Mouse (Mus musculus) liver, embryonic 14.5 days (tissue): ENCODE results near the gene Pigq. TPM values are rescaled to one million over a fixed set of nuclear protein-coding genes. Genes with fewer than 3 reads are reported as not detected.

Experiments
- ATAC-seq: fragments of 200-750 bp; cut with Nextera tagmentation; 2 replicates; pipeline ENCODE4 v1.8.0; 2017; ENCODE audit warnings: moderate number of reproducible peaks, mild to moderate bottlenecking, moderate library complexity; ENCODE audit not compliant: insufficient read depth
- DNase-seq, 3 experiments: peaks; one replicate each; pipeline ENCODE4 v3.0.0-alpha.2; 2012 to 2013; ENCODE audit warnings: low read depth in 3 of 3, low spot score in 3 of 3
- H3K27ac ChIP-seq: fragments of 300-500 bp; sonication (generic); 2 replicates; pipeline ENCODE4 v1.5.1; 2014; ENCODE audit warnings: moderate library complexity, mild to moderate bottlenecking, control low read depth, inconsistent platforms
- H3K27me3 ChIP-seq: fragments of 300-500 bp; sonication (generic); 2 replicates; pipeline ENCODE4 v1.6.1; 2014; ENCODE audit warnings: mild to moderate bottlenecking, low read length, moderate library complexity; ENCODE audit not compliant: control insufficient read depth, insufficient read depth
- H3K36me3 ChIP-seq: fragments of 300-500 bp; sonication (generic); replicated peaks from 2 replicates; pipeline ENCODE4 v1.6.1; 2014; ENCODE audit warnings: low read depth; ENCODE audit not compliant: control insufficient read depth, insufficient read depth
- H3K4me1 ChIP-seq, 2 experiments: fragments of 200-500 bp in 1 of 2; fragments of 300-500 bp in 1 of 2; sonication (generic) in 1 of 2; replicated peaks; 2 replicates each; pipeline ENCODE4 v1.6.1; 2012 to 2014; ENCODE audit warnings: antibody characterized with exemption in 1 of 2, inconsistent platforms in 1 of 2, low read length in 1 of 2; ENCODE audit not compliant: control insufficient read depth in 2 of 2, insufficient read depth in 2 of 2
- H3K4me2 ChIP-seq: fragments of 300-500 bp; sonication (generic); 2 replicates; pipeline ENCODE4 v1.6.1; 2014; ENCODE audit warnings: low read depth, mild to moderate bottlenecking, control low read depth, moderate library complexity
- H3K4me3 ChIP-seq, 2 experiments: fragments of 200-500 bp in 1 of 2; fragments of 300-500 bp in 1 of 2; sonication (generic) in 1 of 2; 2 replicates each; pipeline ENCODE4 v1.5.1; 2012 to 2014; ENCODE audit warnings: low read depth in 2 of 2, low read length in 2 of 2, mild to moderate bottlenecking in 2 of 2, control low read depth in 1 of 2, inconsistent platforms in 1 of 2, moderate library complexity in 1 of 2; ENCODE audit not compliant: insufficient read depth in 1 of 2
- H3K9ac ChIP-seq: fragments of 300-500 bp; sonication (generic); replicated peaks from 2 replicates; pipeline ENCODE4 v1.6.1; 2014; ENCODE audit warnings: mild to moderate bottlenecking, control low read depth, moderate library complexity
- H3K9me3 ChIP-seq: fragments of 300-500 bp; sonication (generic); 2 replicates; pipeline ENCODE4 v1.6.1; 2016; ENCODE audit warnings: low read length, mixed read lengths; ENCODE audit not compliant: control insufficient read depth
- CTCF ChIP-seq: IDR thresholded peaks from 2 replicates; pipeline ENCODE4 v1.5.1; 2016; ENCODE audit warnings: antibody characterized with exemption, low read depth, control low read depth
- EP300 ChIP-seq: IDR thresholded peaks from 2 replicates; pipeline ENCODE4 v1.6.1; 2016; ENCODE audit warnings: antibody characterized with exemption, low read depth
- WGBS: fragments of 180-500 bp; shearing (Covaris S2); extraction: QIAGEN DNeasy Blood & Tissue Kit; methylation state at CpG from one replicate; pipeline ENCODE4 v1.1.7; 2014; ENCODE audit not compliant: insufficient replicate concordance; 5-methylcytosine and 5-hydroxymethylcytosine counted together
- polyA plus RNA-seq, 2 experiments: library from polyadenylated mRNA; depleted of rRNA in 1 of 2; stranded (reverse) in 1 of 2; unstranded in 1 of 2; fragments of >200 nt; fragmentation: Nextera tagmentation in 1 of 2; extraction: Ambion mirVana in 1 of 2; gene quantifications; 2 replicates each; pipeline versions ENCODE4 v1.2.1 to v1.2.3; 2012 to 2014

Pigq gene
- polyA plus RNA-seq, 2 experiments: 170 to 270 TPM

DNA sequence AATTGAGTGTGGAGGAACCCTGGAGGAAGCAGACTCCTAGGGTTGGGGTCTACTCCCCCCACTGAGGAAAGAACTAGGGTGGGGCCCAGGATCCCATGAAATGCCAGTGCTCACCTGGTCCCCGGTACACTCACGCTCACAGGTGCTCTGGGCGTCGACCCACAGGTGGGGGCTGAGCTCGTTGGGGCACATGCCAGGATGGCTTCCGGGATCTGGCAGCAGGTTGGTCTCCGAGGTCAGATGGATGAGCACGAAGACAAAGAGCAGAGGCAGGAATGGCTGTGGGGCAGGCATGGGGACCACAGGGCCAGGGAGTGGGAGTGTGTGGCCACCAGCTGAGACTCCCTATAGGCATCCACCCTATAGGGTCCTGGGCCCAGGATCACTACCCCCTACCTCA lies 65.0 kb downstream of the Pigq start:
- no peaks in the 10 kb centered on the region for H3K27me3 ChIP-seq
- H3K9ac ChIP-seq: no peak overlapping the region
- H3K27ac ChIP-seq: no peak overlapping the region
- H3K4me2 ChIP-seq: no peak overlapping the region
- 71% methylated on average over 8 of the region's 8 CpGs for WGBS
- no peak for DNase-seq
- H3K9me3 ChIP-seq: no peaks in the 10 kb centered on the region
- no peak for ATAC-seq
- no peak overlapping the region for H3K4me3 ChIP-seq
- peaks cover 5% of the 10 kb centered on the region; the same call in 1 of the 2 replicates for H3K36me3 ChIP-seq
- TF ChIP-seq EP300 (no peak), CTCF (no peak)
- H3K4me1 ChIP-seq: peaks cover 4 to 26% of the 10 kb centered on the region in 2 experiments

DNA sequence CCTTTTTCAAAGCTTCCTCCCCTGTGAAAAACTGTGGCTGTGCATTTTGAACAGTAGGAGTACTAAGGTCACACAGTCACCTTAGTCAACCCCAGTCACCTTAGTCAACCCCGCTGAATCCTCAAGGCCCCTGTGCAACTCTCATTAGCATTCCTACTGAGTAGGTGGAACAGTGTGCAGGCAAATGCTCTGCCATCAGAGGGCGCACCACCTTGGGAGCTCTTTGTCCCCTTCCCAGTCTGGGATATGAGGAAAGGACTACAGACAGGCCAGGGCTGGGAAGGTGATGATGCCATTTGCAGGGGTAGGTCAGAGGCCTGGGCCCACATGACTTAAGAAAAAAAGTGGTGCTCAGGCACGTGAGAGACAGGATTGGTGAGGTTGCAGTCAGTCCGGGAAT lies 65.5 kb downstream of the Pigq start:
- Histone ChIP-seq H3K4me3 (no peak overlapping the region), H3K36me3 (peaks cover 5% of the 10 kb centered on the region; the same call in 1 of the 2 replicates), H3K9ac (no peak overlapping the region), H3K27me3 (no peaks in the 10 kb centered on the region), H3K4me2 (no peak overlapping the region), H3K4me1 (peaks cover 4 to 28% of the 10 kb centered on the region in 2 experiments), H3K27ac (no peak overlapping the region), H3K9me3 (no peaks in the 10 kb centered on the region)
- ATAC-seq (no peak), DNase-seq (no peak)
- WGBS: 64% methylated on average over 4 of the region's 4 CpGs
- TF ChIP-seq EP300 (no peak), CTCF (peak; percentile 74)

DNA sequence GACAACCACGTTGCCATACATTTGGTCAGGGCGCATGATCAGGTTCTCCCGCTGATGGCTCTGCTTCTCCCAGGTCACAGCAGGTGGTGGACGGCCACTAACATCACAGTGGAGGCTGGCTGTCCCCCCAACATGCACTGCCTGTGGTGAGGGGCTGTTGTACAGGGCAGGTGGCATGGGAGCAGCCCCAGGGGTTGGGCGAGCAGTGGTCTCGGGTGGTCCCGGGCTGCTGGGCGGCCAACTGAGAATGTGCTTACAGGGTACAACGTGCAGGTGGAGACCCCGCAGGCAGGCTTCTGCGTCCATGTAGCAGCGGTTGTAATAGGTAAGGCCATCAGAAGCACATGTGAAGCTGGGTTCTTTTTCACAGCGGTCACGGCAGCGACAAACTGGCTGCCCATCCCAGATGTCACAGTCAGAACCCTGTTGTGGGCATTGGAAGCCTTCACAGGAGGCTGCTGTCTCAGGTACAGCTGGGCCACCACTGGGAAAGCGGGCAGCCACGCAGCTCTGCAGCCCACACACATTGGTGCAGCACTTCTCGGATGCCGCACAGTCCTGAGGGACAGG lies 66.0 kb downstream of the Pigq start:
- no peaks in the 10 kb centered on the region for H3K27me3 ChIP-seq
- H3K27ac ChIP-seq: no peak overlapping the region
- no peak overlapping the region for H3K9ac ChIP-seq
- peaks cover 5% of the 10 kb centered on the region; the same call in 1 of the 2 replicates for H3K36me3 ChIP-seq
- no peak overlapping the region for H3K4me3 ChIP-seq
- H3K4me2 ChIP-seq: no peak overlapping the region
- peaks cover 4 to 33% of the 10 kb centered on the region in 2 experiments for H3K4me1 ChIP-seq
- H3K9me3 ChIP-seq: no peaks in the 10 kb centered on the region
- ATAC-seq (no peak), DNase-seq (no peak)
- TF ChIP-seq CTCF (no peak), EP300 (no peak)
- WGBS: 85% methylated on average over 19 of the region's 19 CpGs

DNA sequence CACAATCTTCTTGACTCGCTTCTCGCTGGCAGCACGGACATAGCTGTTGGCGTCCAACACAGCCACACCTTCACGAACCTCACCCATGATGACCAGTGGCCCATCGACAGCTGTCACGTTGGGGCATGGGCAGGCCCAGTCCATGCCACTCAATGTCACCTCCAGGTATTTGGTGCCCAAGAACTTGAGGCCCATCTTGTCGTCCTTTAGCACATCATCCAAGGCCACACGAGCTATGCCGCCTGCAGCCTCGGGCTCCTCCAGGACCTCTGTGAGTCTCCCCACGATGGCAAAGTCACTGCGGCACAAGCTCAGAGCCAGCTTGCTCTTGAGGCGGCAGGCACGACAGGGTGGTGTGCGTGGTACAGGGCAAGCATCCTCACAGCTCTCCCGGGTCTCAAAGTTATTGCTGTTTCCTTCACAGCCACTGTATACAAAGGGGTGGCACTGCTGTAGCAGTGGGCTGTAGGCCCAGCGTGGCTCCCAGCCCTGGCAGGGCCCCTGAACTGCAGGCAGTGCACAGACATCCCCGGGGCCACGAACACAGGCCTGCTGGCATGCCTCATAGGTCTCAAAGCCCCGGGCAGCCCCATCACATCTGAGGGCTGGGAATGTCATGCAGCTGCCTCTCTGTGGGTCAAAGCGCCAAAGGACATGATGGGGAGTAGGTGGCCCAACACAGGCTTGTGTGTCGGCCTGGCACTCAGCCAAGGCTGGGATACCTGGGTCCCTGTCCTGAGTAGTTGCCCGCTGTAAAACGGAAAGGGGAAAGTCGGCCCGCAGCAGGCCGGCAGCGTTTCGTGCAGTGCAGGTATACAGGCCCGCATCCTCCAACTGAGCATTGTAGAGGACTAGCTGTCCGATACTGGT lies 66.8 kb downstream of the Pigq start:
- Histone ChIP-seq H3K4me2 (no peak overlapping the region), H3K4me3 (no peak overlapping the region), H3K36me3 (peaks cover 3% of the 10 kb centered on the region; the same call in 1 of the 2 replicates), H3K9ac (no peak overlapping the region), H3K4me1 (peaks cover 4 to 33% of the 10 kb centered on the region in 2 experiments), H3K27me3 (no peaks in the 10 kb centered on the region), H3K27ac (no peak overlapping the region), H3K9me3 (no peaks in the 10 kb centered on the region)
- DNase-seq (no peak), ATAC-seq (no peak)
- no peak for TF ChIP-seq CTCF
- TF ChIP-seq EP300: no peak
- 84% methylated on average over 32 of the region's 32 CpGs for WGBS

DNA sequence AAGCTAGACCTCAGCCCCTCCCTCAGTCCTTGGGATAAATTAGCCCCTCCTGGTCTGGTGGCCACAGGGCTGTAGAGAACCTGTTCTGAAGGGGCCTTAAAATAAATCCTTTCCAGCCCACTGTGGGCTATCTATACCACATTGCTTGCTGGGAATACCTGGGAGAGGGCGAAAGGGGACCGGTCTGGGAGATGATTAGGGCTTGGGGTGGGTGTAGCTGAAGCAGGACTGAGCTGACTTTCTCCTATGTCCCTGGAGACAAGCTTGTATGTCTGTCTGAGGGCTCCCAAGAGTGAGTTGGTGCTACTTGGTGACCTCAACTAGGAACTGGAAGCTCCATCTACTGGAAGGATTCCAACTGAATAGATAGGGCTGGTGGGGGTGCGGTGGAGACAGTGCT lies 67.7 kb downstream of the Pigq start:
- H3K9ac ChIP-seq: no peak overlapping the region
- peaks cover 4 to 26% of the 10 kb centered on the region in 2 experiments for H3K4me1 ChIP-seq
- no peak for DNase-seq
- no peak overlapping the region for H3K4me3 ChIP-seq
- no peak for ATAC-seq
- TF ChIP-seq EP300 (no peak), CTCF (no peak)
- H3K9me3 ChIP-seq: no peaks in the 10 kb centered on the region
- H3K36me3 ChIP-seq: peaks cover 3% of the 10 kb centered on the region; the same call in 1 of the 2 replicates
- 78% methylated on average over 3 of the region's 3 CpGs for WGBS
- no peak overlapping the region for H3K27ac ChIP-seq
- peak overlapping the region; percentile 94 for H3K4me2 ChIP-seq
- H3K27me3 ChIP-seq: no peaks in the 10 kb centered on the region

Other genes starting within 250 kb of the Pigq start
Only the 30 nearest of the 32 such genes appear.
- gene Rpusd1, start 217.3 kb downstream of the Pigq start, polyA plus RNA-seq (2012; rRNA removed): 9.5 and 11.1 TPM in 2 replicates
- 5.9 and 6.1 TPM in 2 replicates for gene Rpusd1, start 217.3 kb downstream of the Pigq start, polyA plus RNA-seq (2014; fragmentation: Nextera tagmentation; extraction: Ambion mirVana)
- gene Mslnl, start 208.9 kb downstream of the Pigq start, polyA plus RNA-seq (2012; rRNA removed): not detected in 2 replicates
- not detected in 2 replicates for gene Mslnl, start 208.9 kb downstream of the Pigq start, polyA plus RNA-seq (2014; fragmentation: Nextera tagmentation; extraction: Ambion mirVana)
- 0.66 and 0.69 TPM in 2 replicates for gene Msln, start 190.6 kb downstream of the Pigq start, polyA plus RNA-seq (2012; rRNA removed)
- 0.91 and 1.0 TPM in 2 replicates for gene Msln, start 190.6 kb downstream of the Pigq start, polyA plus RNA-seq (2014; fragmentation: Nextera tagmentation; extraction: Ambion mirVana)
- 7.5 and 10.2 TPM in 2 replicates for gene Narfl, start 171.2 kb downstream of the Pigq start, polyA plus RNA-seq (2012; rRNA removed)
- 12.9 and 14.0 TPM in 2 replicates for gene Narfl, start 171.2 kb downstream of the Pigq start, polyA plus RNA-seq (2014; fragmentation: Nextera tagmentation; extraction: Ambion mirVana)
- 6.1 and 7.6 TPM in 2 replicates for gene Haghl, start 159.3 kb downstream of the Pigq start, polyA plus RNA-seq (2012; rRNA removed)
- gene Haghl, start 159.3 kb downstream of the Pigq start, polyA plus RNA-seq (2014; fragmentation: Nextera tagmentation; extraction: Ambion mirVana): 5.8 and 6.1 TPM in 2 replicates
- gene Ccdc78, start 158.4 kb downstream of the Pigq start, polyA plus RNA-seq (2012; rRNA removed): 0.02 and 0.03 TPM in 2 replicates
- gene Ccdc78, start 158.4 kb downstream of the Pigq start, polyA plus RNA-seq (2014; fragmentation: Nextera tagmentation; extraction: Ambion mirVana): not detected in 2 replicates
- gene Fam173a, start 152.0 kb downstream of the Pigq start, polyA plus RNA-seq (2012; rRNA removed): 37.7 and 46.6 TPM in 2 replicates
- gene Fam173a, start 152.0 kb downstream of the Pigq start, polyA plus RNA-seq (2014; fragmentation: Nextera tagmentation; extraction: Ambion mirVana): 57.2 and 57.7 TPM in 2 replicates
- gene AC134908.4, start 149.3 kb downstream of the Pigq start, polyA plus RNA-seq (2012; rRNA removed): not detected in 2 replicates
- not detected in 2 replicates for gene AC134908.4, start 149.3 kb downstream of the Pigq start, polyA plus RNA-seq (2014; fragmentation: Nextera tagmentation; extraction: Ambion mirVana)
- 20.3 and 27.3 TPM in 2 replicates for gene Metrn, start 147.8 kb downstream of the Pigq start, polyA plus RNA-seq (2012; rRNA removed)
- 4.1 TPM in 2 replicates for gene Metrn, start 147.8 kb downstream of the Pigq start, polyA plus RNA-seq (2014; fragmentation: Nextera tagmentation; extraction: Ambion mirVana)
- 0.04 and 0.22 TPM in 2 replicates for gene Fbxl16, start 135.9 kb downstream of the Pigq start, polyA plus RNA-seq (2012; rRNA removed)
- gene Fbxl16, start 135.9 kb downstream of the Pigq start, polyA plus RNA-seq (2014; fragmentation: Nextera tagmentation; extraction: Ambion mirVana): not detected in 2 replicates
- gene Wdr24, start 121.3 kb downstream of the Pigq start, polyA plus RNA-seq (2012; rRNA removed): 14.1 and 14.3 TPM in 2 replicates
- gene Wdr24, start 121.3 kb downstream of the Pigq start, polyA plus RNA-seq (2014; fragmentation: Nextera tagmentation; extraction: Ambion mirVana): 9.2 and 11.4 TPM in 2 replicates
- 17.3 and 17.9 TPM in 2 replicates for gene Jmjd8, start 116.1 kb downstream of the Pigq start, polyA plus RNA-seq (2012; rRNA removed)
- 13.7 and 16.2 TPM in 2 replicates for gene Jmjd8, start 116.1 kb downstream of the Pigq start, polyA plus RNA-seq (2014; fragmentation: Nextera tagmentation; extraction: Ambion mirVana)
- gene Stub1, start 111.5 kb downstream of the Pigq start, polyA plus RNA-seq (2012; rRNA removed): 70.2 and 85.1 TPM in 2 replicates
- 96.7 and 100 TPM in 2 replicates for gene Stub1, start 111.5 kb downstream of the Pigq start, polyA plus RNA-seq (2014; fragmentation: Nextera tagmentation; extraction: Ambion mirVana)
- 1.5 and 2.0 TPM in 2 replicates for gene Rhbdl1, start 107.6 kb downstream of the Pigq start, polyA plus RNA-seq (2012; rRNA removed)
- gene Rhbdl1, start 107.6 kb downstream of the Pigq start, polyA plus RNA-seq (2014; fragmentation: Nextera tagmentation; extraction: Ambion mirVana): 0.35 and 0.58 TPM in 2 replicates
- gene Gm20683, start 103.2 kb downstream of the Pigq start, polyA plus RNA-seq (2012; rRNA removed): 3.3 and 6.9 TPM in 2 replicates
- 0.43 TPM in 1 of 2 replicates, not detected in the other for gene Gm20683, start 103.2 kb downstream of the Pigq start, polyA plus RNA-seq (2014; fragmentation: Nextera tagmentation; extraction: Ambion mirVana)
- 33.3 and 34.7 TPM in 2 replicates for gene Rhot2, start 100.1 kb downstream of the Pigq start, polyA plus RNA-seq (2012; rRNA removed)
- 4.2 and 5.3 TPM in 2 replicates for gene Rhot2, start 100.1 kb downstream of the Pigq start, polyA plus RNA-seq (2014; fragmentation: Nextera tagmentation; extraction: Ambion mirVana)
- gene Wdr90, start 83.4 kb downstream of the Pigq start, polyA plus RNA-seq (2012; rRNA removed): 18.1 and 19.6 TPM in 2 replicates
- 7.5 and 11.1 TPM in 2 replicates for gene Wdr90, start 83.4 kb downstream of the Pigq start, polyA plus RNA-seq (2014; fragmentation: Nextera tagmentation; extraction: Ambion mirVana)
- gene Mcrip2, start 76.2 kb downstream of the Pigq start, polyA plus RNA-seq (2012; rRNA removed): 22.1 and 23.1 TPM in 2 replicates
- gene Mcrip2, start 76.2 kb downstream of the Pigq start, polyA plus RNA-seq (2014; fragmentation: Nextera tagmentation; extraction: Ambion mirVana): 44.0 and 44.9 TPM in 2 replicates
- gene Mettl26, start 69.9 kb downstream of the Pigq start, polyA plus RNA-seq (2012; rRNA removed): 45.3 and 47.6 TPM in 2 replicates
- gene Mettl26, start 69.9 kb downstream of the Pigq start, polyA plus RNA-seq (2014; fragmentation: Nextera tagmentation; extraction: Ambion mirVana): 46.5 and 50.3 TPM in 2 replicates
- gene Wfikkn1, start 64.1 kb downstream of the Pigq start, polyA plus RNA-seq (2012; rRNA removed): 0.54 and 0.71 TPM in 2 replicates
- 0.52 and 0.67 TPM in 2 replicates for gene Wfikkn1, start 64.1 kb downstream of the Pigq start, polyA plus RNA-seq (2014; fragmentation: Nextera tagmentation; extraction: Ambion mirVana)
- gene Rab40c, start 25.2 kb downstream of the Pigq start, polyA plus RNA-seq (2012; rRNA removed): 6.4 and 7.8 TPM in 2 replicates
- gene Rab40c, start 25.2 kb downstream of the Pigq start, polyA plus RNA-seq (2014; fragmentation: Nextera tagmentation; extraction: Ambion mirVana): 3.4 and 3.8 TPM in 2 replicates
- 4.3 and 8.9 TPM in 2 replicates for gene Nhlrc4, start within 50 bp of the Pigq start, polyA plus RNA-seq (2012; rRNA removed)
- gene Nhlrc4, start within 50 bp of the Pigq start, polyA plus RNA-seq (2014; fragmentation: Nextera tagmentation; extraction: Ambion mirVana): 1.9 and 4.6 TPM in 2 replicates
- gene A930017K11Rik, start 7.6 kb upstream of the Pigq start, polyA plus RNA-seq (2012; rRNA removed): 0.16 and 0.24 TPM in 2 replicates
- gene A930017K11Rik, start 7.6 kb upstream of the Pigq start, polyA plus RNA-seq (2014; fragmentation: Nextera tagmentation; extraction: Ambion mirVana): 0.13 and 0.37 TPM in 2 replicates
- 7.7 and 9.0 TPM in 2 replicates for gene Capn15, start 40.9 kb upstream of the Pigq start, polyA plus RNA-seq (2012; rRNA removed)
- 8.3 and 11.8 TPM in 2 replicates for gene Capn15, start 40.9 kb upstream of the Pigq start, polyA plus RNA-seq (2014; fragmentation: Nextera tagmentation; extraction: Ambion mirVana)
- gene Rab11fip3, start 124.6 kb upstream of the Pigq start, polyA plus RNA-seq (2012; rRNA removed): 2.1 and 2.3 TPM in 2 replicates
- gene Rab11fip3, start 124.6 kb upstream of the Pigq start, polyA plus RNA-seq (2014; fragmentation: Nextera tagmentation; extraction: Ambion mirVana): 1.4 and 1.8 TPM in 2 replicates
- gene Decr2, start 145.4 kb upstream of the Pigq start, polyA plus RNA-seq (2012; rRNA removed): 6.2 and 6.8 TPM in 2 replicates
- gene Decr2, start 145.4 kb upstream of the Pigq start, polyA plus RNA-seq (2014; fragmentation: Nextera tagmentation; extraction: Ambion mirVana): 5.5 and 6.5 TPM in 2 replicates
- 46.2 and 52.2 TPM in 2 replicates for gene Nme4, start 150.7 kb upstream of the Pigq start, polyA plus RNA-seq (2012; rRNA removed)
- 45.1 and 46.7 TPM in 2 replicates for gene Nme4, start 150.7 kb upstream of the Pigq start, polyA plus RNA-seq (2014; fragmentation: Nextera tagmentation; extraction: Ambion mirVana)
- gene Tmem8, start 168.4 kb upstream of the Pigq start, polyA plus RNA-seq (2012; rRNA removed): 2.8 and 3.6 TPM in 2 replicates
- 0.88 and 1.1 TPM in 2 replicates for gene Tmem8, start 168.4 kb upstream of the Pigq start, polyA plus RNA-seq (2014; fragmentation: Nextera tagmentation; extraction: Ambion mirVana)
- gene Mrpl28, start 178.6 kb upstream of the Pigq start, polyA plus RNA-seq (2012; rRNA removed): 47.8 and 58.0 TPM in 2 replicates
- 121 and 129 TPM in 2 replicates for gene Mrpl28, start 178.6 kb upstream of the Pigq start, polyA plus RNA-seq (2014; fragmentation: Nextera tagmentation; extraction: Ambion mirVana)
- 6.5 and 8.7 TPM in 2 replicates for gene Axin1, start 193.8 kb upstream of the Pigq start, polyA plus RNA-seq (2012; rRNA removed)
- gene Axin1, start 193.8 kb upstream of the Pigq start, polyA plus RNA-seq (2014; fragmentation: Nextera tagmentation; extraction: Ambion mirVana): 3.8 and 6.0 TPM in 2 replicates